Mouse (Mus musculus): Measurements from ENCODE around the gene Myl9. TPM values are rescaled to one million over a fixed set of nuclear protein-coding genes. Genes with fewer than 3 reads are reported as not detected.

The Myl9 gene
- polyA plus RNA-seq, 1 experiment from 2014 or later: 40.5 TPM

GRCm38 (mm10) chr2:156803698-156804372 lies 28.6 kb downstream of the Myl9 start:
- Histone ChIP-seq H3K9me3 (replicated peaks; ENCODE audit: control insufficient read depth, low read length) (no peaks in the 10 kb centered on the region), H3K9ac (ENCODE audit: low read length) (no peak overlapping the region), H3K4me3 (ENCODE audit: low read depth, low read length) (no peak overlapping the region), H3K36me3 (ENCODE audit: control insufficient read depth, insufficient read depth, low read length) (no peaks in the 10 kb centered on the region), H3K4me1 (ENCODE audit: control insufficient read depth, insufficient read depth, low read length) (no peaks in the 10 kb centered on the region), H3K27ac (ENCODE audit: low read depth, low read length) (no peak overlapping the region), H3K4me2 (ENCODE audit: low read length) (no peak overlapping the region), H3K27me3 (replicated peaks; ENCODE audit: control insufficient read depth, insufficient read depth, low read length) (no peaks in the 10 kb centered on the region)
- 65% methylated on average over 4 of the region's 4 CpGs for WGBS
- ATAC-seq (no peak), DNase-seq (ENCODE audit: low spot score) (no peak)

GRCm38 (mm10) chr2:156804589-156804988 lies 29.4 kb downstream of the Myl9 start:
- Histone ChIP-seq H3K9me3 (replicated peaks; ENCODE audit: control insufficient read depth, low read length) (no peaks in the 10 kb centered on the region), H3K4me1 (ENCODE audit: control insufficient read depth, insufficient read depth, low read length) (no peaks in the 10 kb centered on the region), H3K27me3 (replicated peaks; ENCODE audit: control insufficient read depth, insufficient read depth, low read length) (no peaks in the 10 kb centered on the region), H3K4me3 (ENCODE audit: low read depth, low read length) (no peak overlapping the region), H3K36me3 (ENCODE audit: control insufficient read depth, insufficient read depth, low read length) (no peaks in the 10 kb centered on the region), H3K27ac (ENCODE audit: low read depth, low read length) (no peak overlapping the region), H3K4me2 (ENCODE audit: low read length) (no peak overlapping the region), H3K9ac (ENCODE audit: low read length) (no peak overlapping the region)
- ATAC-seq (no peak), DNase-seq (ENCODE audit: low spot score) (no peak)
- WGBS: 86% methylated on average over 4 of the region's 4 CpGs

- 74% methylated on average over 6 of the region's 6 CpGs for WGBS
- no peak overlapping the region for H3K27ac ChIP-seq (ENCODE audit: low read depth, low read length)
- H3K4me3 ChIP-seq (ENCODE audit: low read depth, low read length): no peak overlapping the region
- H3K9me3 ChIP-seq (replicated peaks; ENCODE audit: control insufficient read depth, low read length): no peaks in the 10 kb centered on the region
- H3K4me2 ChIP-seq (ENCODE audit: low read length): no peak overlapping the region
- no peak overlapping the region for H3K9ac ChIP-seq (ENCODE audit: low read length)
- ATAC-seq (no peak), DNase-seq (ENCODE audit: low spot score) (no peak)
- no peaks in the 10 kb centered on the region for H3K36me3 ChIP-seq (ENCODE audit: control insufficient read depth, insufficient read depth, low read length)
- H3K4me1 ChIP-seq (ENCODE audit: control insufficient read depth, insufficient read depth, low read length): no peaks in the 10 kb centered on the region
- H3K27me3 ChIP-seq (replicated peaks; ENCODE audit: control insufficient read depth, insufficient read depth, low read length): no peaks in the 10 kb centered on the region
Observed at GRCm38 (mm10) chr2:156806886-156807285, 31.7 kb downstream of the Myl9 start.

- no peaks in the 10 kb centered on the region for H3K9me3 ChIP-seq (replicated peaks; ENCODE audit: control insufficient read depth, low read length)
- peak; percentile 88 for DNase-seq (ENCODE audit: low spot score)
- H3K27ac ChIP-seq (ENCODE audit: low read depth, low read length): no peak overlapping the region
- no peak overlapping the region for H3K4me2 ChIP-seq (ENCODE audit: low read length)
- no peak overlapping the region for H3K9ac ChIP-seq (ENCODE audit: low read length)
- no peaks in the 10 kb centered on the region for H3K4me1 ChIP-seq (ENCODE audit: control insufficient read depth, insufficient read depth, low read length)
- no peaks in the 10 kb centered on the region for H3K36me3 ChIP-seq (ENCODE audit: control insufficient read depth, insufficient read depth, low read length)
- peak; percentile 46; the same call in 1 of the 2 replicates for ATAC-seq
- H3K4me3 ChIP-seq (ENCODE audit: low read depth, low read length): no peak overlapping the region
- no peaks in the 10 kb centered on the region for H3K27me3 ChIP-seq (replicated peaks; ENCODE audit: control insufficient read depth, insufficient read depth, low read length)
- 58% methylated on average over 2 of the region's 2 CpGs for WGBS
Observed at GRCm38 (mm10) chr2:156809579-156809978, 34.4 kb downstream of the Myl9 start.

GRCm38 (mm10) chr2:156810716-156811115 lies 35.5 kb downstream of the Myl9 start:
- no peak overlapping the region for H3K4me3 ChIP-seq (ENCODE audit: low read depth, low read length)
- H3K4me2 ChIP-seq (ENCODE audit: low read length): no peak overlapping the region
- no peak overlapping the region for H3K27ac ChIP-seq (ENCODE audit: low read depth, low read length)
- no peaks in the 10 kb centered on the region for H3K9me3 ChIP-seq (replicated peaks; ENCODE audit: control insufficient read depth, low read length)
- H3K36me3 ChIP-seq (ENCODE audit: control insufficient read depth, insufficient read depth, low read length): no peaks in the 10 kb centered on the region
- H3K27me3 ChIP-seq (replicated peaks; ENCODE audit: control insufficient read depth, insufficient read depth, low read length): no peaks in the 10 kb centered on the region
- 97% methylated on average over 10 of the region's 10 CpGs for WGBS
- ATAC-seq (no peak), DNase-seq (ENCODE audit: low spot score) (no peak)
- H3K9ac ChIP-seq (ENCODE audit: low read length): no peak overlapping the region
- H3K4me1 ChIP-seq (ENCODE audit: control insufficient read depth, insufficient read depth, low read length): no peaks in the 10 kb centered on the region

- no peak for DNase-seq (ENCODE audit: low spot score)
- no peak overlapping the region for H3K4me2 ChIP-seq (ENCODE audit: low read length)
- no peak overlapping the region for H3K27ac ChIP-seq (ENCODE audit: low read depth, low read length)
- H3K27me3 ChIP-seq (replicated peaks; ENCODE audit: control insufficient read depth, insufficient read depth, low read length): no peaks in the 10 kb centered on the region
- H3K4me1 ChIP-seq (ENCODE audit: control insufficient read depth, insufficient read depth, low read length): no peaks in the 10 kb centered on the region
- no peak for ATAC-seq
- no peak overlapping the region for H3K9ac ChIP-seq (ENCODE audit: low read length)
- 66% methylated on average over 5 of the region's 5 CpGs for WGBS
- no peaks in the 10 kb centered on the region for H3K36me3 ChIP-seq (ENCODE audit: control insufficient read depth, insufficient read depth, low read length)
- H3K4me3 ChIP-seq (ENCODE audit: low read depth, low read length): no peak overlapping the region
- no peaks in the 10 kb centered on the region for H3K9me3 ChIP-seq (replicated peaks; ENCODE audit: control insufficient read depth, low read length)
Observed at GRCm38 (mm10) chr2:156811556-156811955, 36.3 kb downstream of the Myl9 start.

GRCm38 (mm10) chr2:156814344-156814801 lies 39.2 kb downstream of the Myl9 start:
- DNase-seq (ENCODE audit: low spot score) (peak; percentile 10), ATAC-seq (no peak)
- H3K36me3 ChIP-seq (ENCODE audit: control insufficient read depth, insufficient read depth, low read length): no peaks in the 10 kb centered on the region
- no peaks in the 10 kb centered on the region for H3K9me3 ChIP-seq (replicated peaks; ENCODE audit: control insufficient read depth, low read length)
- H3K9ac ChIP-seq (ENCODE audit: low read length): no peak overlapping the region
- WGBS: 30% methylated on average over 8 of the region's 8 CpGs
- no peaks in the 10 kb centered on the region for H3K4me1 ChIP-seq (ENCODE audit: control insufficient read depth, insufficient read depth, low read length)
- no peak overlapping the region for H3K4me2 ChIP-seq (ENCODE audit: low read length)
- no peak overlapping the region for H3K27ac ChIP-seq (ENCODE audit: low read depth, low read length)
- no peaks in the 10 kb centered on the region for H3K27me3 ChIP-seq (replicated peaks; ENCODE audit: control insufficient read depth, insufficient read depth, low read length)
- H3K4me3 ChIP-seq (ENCODE audit: low read depth, low read length): no peak overlapping the region

GRCm38 (mm10) chr2:156814893-156815292 lies 39.7 kb downstream of the Myl9 start:
- Histone ChIP-seq H3K36me3 (ENCODE audit: control insufficient read depth, insufficient read depth, low read length) (no peaks in the 10 kb centered on the region), H3K9ac (ENCODE audit: low read length) (no peak overlapping the region), H3K27ac (ENCODE audit: low read depth, low read length) (no peak overlapping the region), H3K9me3 (replicated peaks; ENCODE audit: control insufficient read depth, low read length) (no peaks in the 10 kb centered on the region), H3K27me3 (replicated peaks; ENCODE audit: control insufficient read depth, insufficient read depth, low read length) (no peaks in the 10 kb centered on the region), H3K4me2 (ENCODE audit: low read length) (no peak overlapping the region), H3K4me3 (ENCODE audit: low read depth, low read length) (no peak overlapping the region), H3K4me1 (ENCODE audit: control insufficient read depth, insufficient read depth, low read length) (no peaks in the 10 kb centered on the region)
- ATAC-seq (no peak), DNase-seq (ENCODE audit: low spot score) (no peak)
- WGBS: 52% methylated on average over 5 of the region's 5 CpGs

- H3K4me3 ChIP-seq (ENCODE audit: low read depth, low read length): no peak overlapping the region
- H3K27ac ChIP-seq (ENCODE audit: low read depth, low read length): no peak overlapping the region
- H3K4me2 ChIP-seq (ENCODE audit: low read length): no peak overlapping the region
- H3K9ac ChIP-seq (ENCODE audit: low read length): no peak overlapping the region
- no peaks in the 10 kb centered on the region for H3K27me3 ChIP-seq (replicated peaks; ENCODE audit: control insufficient read depth, insufficient read depth, low read length)
- DNase-seq (ENCODE audit: low spot score): no peak
- no peak for ATAC-seq
- H3K4me1 ChIP-seq (ENCODE audit: control insufficient read depth, insufficient read depth, low read length): no peaks in the 10 kb centered on the region
- H3K36me3 ChIP-seq (ENCODE audit: control insufficient read depth, insufficient read depth, low read length): no peaks in the 10 kb centered on the region
- 60% methylated on average over 3 of the region's 3 CpGs for WGBS
- no peaks in the 10 kb centered on the region for H3K9me3 ChIP-seq (replicated peaks; ENCODE audit: control insufficient read depth, low read length)
Observed at GRCm38 (mm10) chr2:156815412-156815811, 40.2 kb downstream of the Myl9 start.
